Mouse (Mus musculus): ENCODE data around the gene Zcchc2.

- TF ChIP-seq POLR2A (IDR thresholded peaks at IDR 0.05; ENCODE audit: insufficient read length, low read depth) (no peak), REST (IDR thresholded peaks at IDR 0.05; ENCODE audit: insufficient read depth, insufficient read length) (no peak), CEBPB (IDR thresholded peaks at IDR 0.05; ENCODE audit: insufficient read depth, poor library complexity, severe bottlenecking) (no peak), TCF12 (IDR thresholded peaks at IDR 0.05; ENCODE audit: insufficient read depth, poor library complexity, severe bottlenecking) (no peak), POLR2AphosphoS2 (IDR thresholded peaks at IDR 0.05; ENCODE audit: insufficient read length, low read depth) (no peak), MAX (IDR thresholded peaks at IDR 0.05; ENCODE audit: low read depth) (no peak), SRF (IDR thresholded peaks at IDR 0.05; ENCODE audit: control insufficient read depth, insufficient read length, low read depth) (no peak), MYOD1 (IDR thresholded peaks at IDR 0.05; ENCODE audit: control insufficient read depth in 1 of 3, insufficient read length in 2 of 3, low read depth in 2 of 3) (no peak), USF1 (IDR thresholded peaks at IDR 0.05; ENCODE audit: low read depth) (no peak), MYOG (IDR thresholded peaks at IDR 0.05; ENCODE audit: control insufficient read depth in 1 of 3, insufficient read depth in 1 of 3, insufficient read length in 2 of 3, low read depth in 2 of 3) (no peak)
Measured at GRCm38 (mm10) chr1:106062891-106063590, 72.8 kb downstream of the Zcchc2 start.

Data from myocyte (in vitro differentiated cells).